Mouse (Mus musculus) heart, embryonic 14.5 days (tissue): Measurements from ENCODE around the gene Clybl. TPM values are rescaled to one million over a fixed set of nuclear protein-coding genes. Genes with fewer than 3 reads are reported as not detected.

Source experiments
- ATAC-seq: fragments of 200-750 bp; cut with Nextera tagmentation; 2 replicates; pipeline ENCODE4 v1.8.0; 2017; ENCODE audit warnings: low read depth, moderate TSS enrichment; ENCODE audit not compliant: insufficient number of reproducible peaks, insufficient read depth, low FRiP score
- H3K27ac ChIP-seq, 2 experiments: fragments of 200-500 bp in 1 of 2; fragments of 300-500 bp in 1 of 2; sonication (generic) in 1 of 2; replicated peaks in 1 of 2; 2 replicates each; pipeline ENCODE4 v1.5.1; 2012 to 2014; ENCODE audit warnings: low read depth in 2 of 2, low read length in 2 of 2, control low read depth in 1 of 2, mild to moderate bottlenecking in 1 of 2, mixed read lengths in 1 of 2; ENCODE audit not compliant: control insufficient read depth in 1 of 2, insufficient read depth in 1 of 2
- H3K27me3 ChIP-seq: fragments of 300-500 bp; sonication (generic); 2 replicates; pipeline ENCODE4 v1.6.1; 2014; ENCODE audit warnings: mild to moderate bottlenecking, low read length, control low read depth; ENCODE audit not compliant: control insufficient read depth, insufficient read depth
- H3K36me3 ChIP-seq: fragments of 300-500 bp; sonication (generic); 2 replicates; pipeline ENCODE4 v1.6.1; 2014; ENCODE audit warnings: mild to moderate bottlenecking, control low read depth, low read length, mixed read lengths; ENCODE audit not compliant: control insufficient read depth, insufficient read depth
- H3K4me1 ChIP-seq, 2 experiments: fragments of 200-500 bp in 1 of 2; fragments of 300-500 bp in 1 of 2; sonication (generic) in 1 of 2; 2 replicates each; pipeline ENCODE4 v1.6.1; 2012 to 2014; ENCODE audit warnings: low read length in 2 of 2, control low read depth in 1 of 2, mixed read lengths in 1 of 2; ENCODE audit not compliant: control insufficient read depth in 2 of 2, insufficient read depth in 2 of 2
- H3K4me2 ChIP-seq: fragments of 300-500 bp; sonication (generic); 2 replicates; pipeline ENCODE4 v1.6.1; 2014; ENCODE audit warnings: mild to moderate bottlenecking, low read length
- H3K4me3 ChIP-seq, 2 experiments: fragments of 200-500 bp in 1 of 2; fragments of 300-500 bp in 1 of 2; sonication (generic) in 1 of 2; 2 replicates each; pipeline ENCODE4 v1.5.1; 2012 to 2014; ENCODE audit warnings: low read length in 2 of 2, mild to moderate bottlenecking in 2 of 2, control low read depth in 1 of 2, low read depth in 1 of 2, moderate library complexity in 1 of 2; ENCODE audit not compliant: control insufficient read depth in 1 of 2, insufficient read depth in 1 of 2
- H3K9ac ChIP-seq: fragments of 300-500 bp; sonication (generic); 2 replicates; pipeline ENCODE4 v1.6.1; 2014; ENCODE audit warnings: mild to moderate bottlenecking, low read length
- H3K9me3 ChIP-seq: fragments of 300-500 bp; sonication (generic); 2 replicates; pipeline ENCODE4 v1.6.1; 2016; ENCODE audit warnings: low read length, control low read depth; ENCODE audit not compliant: control insufficient read depth
- WGBS: fragments of 180-500 bp; shearing (Covaris S2); extraction: QIAGEN DNeasy Blood & Tissue Kit; methylation state at CpG from one replicate; pipeline ENCODE4 v1.1.7; 2014; 5-methylcytosine and 5-hydroxymethylcytosine counted together
- polyA plus RNA-seq: library from polyadenylated mRNA; unstranded; fragments of >200 nt; fragmentation: Nextera tagmentation; extraction: Ambion mirVana; gene quantifications from 2 replicates; pipeline ENCODE4 v1.2.1, GENCODE M21; 2014

The Clybl gene
- polyA plus RNA-seq, 1 experiment from 2014 or later, result 100 TPM

DNA sequence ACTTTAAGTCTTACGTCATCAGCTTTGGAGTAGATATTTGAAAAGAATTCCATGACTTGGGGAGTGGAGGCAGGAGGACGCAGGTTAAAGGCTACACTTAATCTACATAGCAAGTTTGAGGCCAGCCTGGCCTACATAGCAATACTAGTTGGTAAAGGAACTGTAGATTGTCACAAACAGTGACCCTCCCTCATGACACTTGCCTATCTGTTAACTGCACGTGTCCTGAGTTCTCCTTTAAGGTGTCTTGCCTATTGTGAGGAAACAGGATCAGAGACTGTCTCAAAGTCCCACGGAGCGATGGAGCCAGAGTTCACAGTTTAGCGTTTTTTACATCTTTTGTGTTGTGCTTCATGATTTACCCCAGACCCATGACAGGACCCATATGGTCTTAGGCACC is 716 bp downstream of the Clybl start:
- Histone ChIP-seq H3K9ac (peak overlapping the region; percentile 72), H3K4me3 (peak overlapping the region in 1 of 2 experiments; percentile 57; a peak in 3 of 4 replicates), H3K4me1 (peaks cover 6 to 9% of the 10 kb centered on the region in 2 experiments; a peak in 2 of 4 replicates), H3K27me3 (no peaks in the 10 kb centered on the region), H3K27ac (no peak overlapping the region), H3K36me3 (no peaks in the 10 kb centered on the region), H3K9me3 (no peaks in the 10 kb centered on the region), H3K4me2 (peak overlapping the region; percentile 86)
- WGBS, result 82% methylated on average over 6 of the region's 6 CpGs
- no peak for ATAC-seq

DNA sequence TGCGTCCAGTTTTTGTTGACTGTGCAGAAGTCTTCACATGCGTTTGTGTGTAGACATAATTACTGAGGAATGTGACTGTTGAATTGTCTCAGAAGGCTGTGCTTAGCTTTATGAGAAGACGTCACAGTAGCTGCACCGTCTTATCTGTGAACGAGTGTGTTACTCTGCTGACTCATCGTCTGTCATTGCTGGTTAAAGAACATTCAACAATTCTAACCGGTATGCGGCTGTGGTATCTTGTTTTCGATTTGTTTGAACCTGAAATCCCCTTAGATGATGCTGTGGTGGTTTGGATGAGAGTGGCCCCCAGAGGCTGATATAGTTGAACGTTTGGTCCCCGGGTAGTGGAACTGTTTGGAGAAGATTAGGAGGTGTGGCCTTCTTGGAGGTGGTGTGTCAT is 2.5 kb downstream of the Clybl start:
- WGBS, result 43% methylated on average over 11 of the region's 11 CpGs
- Histone ChIP-seq H3K4me3 (no peak overlapping the region), H3K27ac (no peak overlapping the region), H3K27me3 (no peaks in the 10 kb centered on the region), H3K9ac (no peak overlapping the region), H3K36me3 (no peaks in the 10 kb centered on the region), H3K9me3 (no peaks in the 10 kb centered on the region), H3K4me1 (peaks cover 6 to 9% of the 10 kb centered on the region in 2 experiments; a peak in 2 of 4 replicates), H3K4me2 (no peak overlapping the region)
- ATAC-seq, result no peak

DNA sequence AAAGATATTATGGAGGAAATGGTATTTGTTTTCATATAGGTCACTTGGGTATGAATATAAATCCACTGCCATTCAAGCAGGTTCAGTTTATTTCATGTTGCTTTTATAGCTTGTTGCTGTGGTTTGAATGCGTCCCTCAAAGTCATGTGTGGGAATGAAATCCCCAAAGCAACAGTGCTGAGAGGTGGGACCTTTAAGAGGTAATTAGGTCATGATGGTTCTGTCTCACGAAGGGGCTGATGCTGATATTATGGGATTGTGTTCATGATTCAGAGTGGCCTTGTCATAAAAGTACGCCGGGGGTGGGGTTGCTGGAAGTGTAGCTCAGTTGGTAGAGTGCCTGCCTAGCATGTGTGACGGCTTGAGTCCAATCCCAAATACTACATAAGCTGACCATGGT is 6.7 kb downstream of the Clybl start:
- H3K27me3 ChIP-seq, result no peaks in the 10 kb centered on the region
- H3K4me1 ChIP-seq, result no peaks in the 10 kb centered on the region
- no peak overlapping the region for H3K9ac ChIP-seq
- no peak overlapping the region for H3K4me2 ChIP-seq
- no peak overlapping the region for H3K27ac ChIP-seq
- no peak overlapping the region for H3K4me3 ChIP-seq
- no peak for ATAC-seq
- H3K9me3 ChIP-seq, result no peaks in the 10 kb centered on the region
- no peaks in the 10 kb centered on the region for H3K36me3 ChIP-seq
- WGBS, result 90% methylated on average over 5 of the region's 5 CpGs

DNA sequence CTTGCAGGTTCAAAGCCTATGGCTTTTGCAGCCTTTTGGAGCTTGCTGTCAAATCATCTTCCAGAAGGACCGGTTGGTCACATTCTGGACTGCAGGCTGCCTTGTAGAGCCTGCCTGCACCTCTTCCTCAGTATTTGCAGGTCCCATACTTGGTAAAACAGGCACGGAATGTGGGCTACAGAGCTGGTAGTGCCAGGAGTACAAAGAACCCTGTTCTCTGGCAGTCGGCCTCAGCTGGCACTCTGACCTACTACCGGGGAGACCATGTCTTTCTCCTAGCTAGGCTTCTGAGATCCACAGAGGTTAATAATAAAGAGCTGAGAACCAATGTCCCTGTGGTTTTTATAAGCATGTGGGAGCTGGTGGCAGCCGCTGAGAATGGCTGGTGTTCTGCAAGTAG is 8.4 kb downstream of the Clybl start:
- no peaks in the 10 kb centered on the region for H3K4me1 ChIP-seq
- no peaks in the 10 kb centered on the region for H3K9me3 ChIP-seq
- no peak overlapping the region for H3K4me2 ChIP-seq
- no peaks in the 10 kb centered on the region for H3K27me3 ChIP-seq
- WGBS, result 78% methylated on average over 5 of the region's 5 CpGs
- H3K4me3 ChIP-seq, result no peak overlapping the region
- H3K9ac ChIP-seq, result no peak overlapping the region
- no peak for ATAC-seq
- H3K36me3 ChIP-seq, result no peaks in the 10 kb centered on the region
- no peak overlapping the region for H3K27ac ChIP-seq

DNA sequence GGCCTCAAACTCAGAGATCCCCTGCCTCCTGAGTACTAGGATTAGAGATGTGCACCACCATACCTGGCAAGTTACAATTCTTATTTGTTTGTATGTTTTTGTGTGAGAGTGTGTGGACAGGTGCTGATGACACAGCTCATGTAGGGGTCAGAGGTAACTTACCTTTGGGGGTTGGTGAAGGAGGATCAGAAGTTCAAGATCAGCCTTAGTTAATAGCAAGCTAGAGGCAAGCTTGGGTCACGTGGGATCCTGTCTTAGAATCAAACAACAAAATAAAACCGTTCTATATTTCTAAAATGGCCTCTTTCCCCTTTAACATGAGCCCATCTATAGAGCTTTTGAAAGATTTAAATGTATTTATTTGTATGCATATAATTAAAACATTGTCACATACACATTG is 9.0 kb downstream of the Clybl start:
- Histone ChIP-seq H3K9ac (no peak overlapping the region), H3K36me3 (no peaks in the 10 kb centered on the region), H3K4me3 (no peak overlapping the region), H3K27me3 (no peaks in the 10 kb centered on the region), H3K9me3 (no peaks in the 10 kb centered on the region), H3K4me1 (no peaks in the 10 kb centered on the region), H3K27ac (no peak overlapping the region), H3K4me2 (no peak overlapping the region)
- ATAC-seq, result no peak
- 15% methylated on average over 2 of the region's 2 CpGs for WGBS

DNA sequence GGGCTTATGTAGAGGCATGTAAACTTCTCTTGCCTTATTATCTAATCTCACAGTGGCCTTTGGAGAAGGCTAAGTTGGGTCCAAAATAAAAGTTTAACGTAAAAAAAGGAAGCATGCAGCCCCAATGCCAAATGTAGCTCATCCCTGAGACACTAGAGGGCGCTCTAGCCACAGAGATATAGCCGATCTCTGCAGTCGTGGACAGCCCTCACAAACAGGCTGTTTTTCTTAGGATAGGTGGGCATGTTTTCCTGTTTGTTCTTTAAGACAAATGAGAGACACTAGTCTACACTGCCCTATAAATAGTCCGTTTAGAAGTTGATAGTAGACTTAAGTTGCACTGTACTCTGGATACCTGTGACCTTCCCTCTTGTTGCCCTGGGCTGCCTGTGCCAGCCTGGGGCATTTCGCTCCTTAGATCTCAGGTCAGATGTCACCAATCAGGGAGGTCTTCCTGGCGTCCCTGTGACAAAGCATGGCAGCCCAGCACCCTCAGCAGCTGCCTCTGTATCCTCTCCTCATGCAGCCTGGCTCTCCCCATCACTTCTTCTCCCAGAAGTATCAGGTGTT is 9.5 kb downstream of the Clybl start:
- 16% methylated on average over 7 of the region's 7 CpGs for WGBS
- Histone ChIP-seq H3K36me3 (no peaks in the 10 kb centered on the region), H3K4me1 (no peaks in the 10 kb centered on the region), H3K9ac (no peak overlapping the region), H3K9me3 (no peaks in the 10 kb centered on the region), H3K4me3 (no peak overlapping the region), H3K27me3 (no peaks in the 10 kb centered on the region), H3K4me2 (no peak overlapping the region), H3K27ac (no peak overlapping the region)
- ATAC-seq, result no peak

DNA sequence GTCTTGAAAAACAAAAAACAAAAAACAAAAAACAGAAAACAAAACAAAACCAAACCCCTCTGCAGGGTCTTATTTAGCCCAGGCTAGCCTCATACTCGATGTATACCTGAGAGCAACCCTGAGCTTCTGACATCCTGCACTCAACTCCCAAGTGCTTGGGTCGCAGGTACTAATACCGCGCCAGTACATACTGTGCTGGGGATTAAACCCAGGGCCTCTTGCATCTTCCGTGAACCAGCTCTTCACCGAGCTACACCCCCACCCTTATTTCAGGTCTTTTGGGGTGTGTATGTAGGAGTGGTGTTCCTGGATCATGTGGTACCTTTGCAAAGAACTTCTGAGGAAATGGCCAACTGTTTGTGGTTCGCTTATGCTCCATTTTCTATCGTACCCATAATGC is 13.1 kb downstream of the Clybl start:
- no peak overlapping the region for H3K4me2 ChIP-seq
- H3K4me3 ChIP-seq, result no peak overlapping the region
- no peaks in the 10 kb centered on the region for H3K36me3 ChIP-seq
- H3K27me3 ChIP-seq, result no peaks in the 10 kb centered on the region
- no peak for ATAC-seq
- H3K9me3 ChIP-seq, result peaks cover 4% of the 10 kb centered on the region; the same call in 1 of the 2 replicates
- H3K4me1 ChIP-seq, result no peaks in the 10 kb centered on the region
- 95% methylated on average over 8 of the region's 8 CpGs for WGBS
- no peak overlapping the region for H3K9ac ChIP-seq
- H3K27ac ChIP-seq, result no peak overlapping the region

DNA sequence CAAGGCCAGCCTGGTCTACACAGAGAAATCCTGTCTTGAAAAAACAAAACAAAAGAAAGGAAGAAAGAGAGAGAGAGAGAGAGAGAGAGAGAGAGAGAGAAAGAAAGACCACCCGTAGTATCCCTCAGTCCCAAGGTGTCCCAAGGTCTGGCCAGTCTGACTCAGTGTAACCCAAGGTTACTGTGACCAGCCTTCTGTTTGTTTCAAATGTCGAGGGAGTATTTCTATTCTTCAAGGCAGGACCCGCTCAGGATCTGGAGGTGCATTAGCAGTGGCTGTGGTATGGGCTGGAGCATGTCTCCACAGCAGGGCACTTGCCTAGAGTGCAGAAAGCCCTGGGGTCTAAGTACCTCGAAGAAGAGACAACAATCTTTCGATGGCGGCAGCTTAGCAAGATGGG is 15.3 kb downstream of the Clybl start:
- no peak overlapping the region for H3K9ac ChIP-seq
- H3K27ac ChIP-seq, result no peak overlapping the region
- 73% methylated on average over 6 of the region's 6 CpGs for WGBS
- no peak overlapping the region for H3K4me3 ChIP-seq
- no peak overlapping the region for H3K4me2 ChIP-seq
- no peaks in the 10 kb centered on the region for H3K4me1 ChIP-seq
- ATAC-seq, result no peak
- H3K27me3 ChIP-seq, result no peaks in the 10 kb centered on the region
- H3K9me3 ChIP-seq, result peaks cover 4% of the 10 kb centered on the region; the same call in 1 of the 2 replicates
- no peaks in the 10 kb centered on the region for H3K36me3 ChIP-seq
